Mouse (Mus musculus) ES-E14 (cell line): ENCODE data around the gene Kremen2.

Source experiments
- HCFC1 ChIP-seq: IDR thresholded peaks from 2 replicates; pipeline ENCODE4 v1.6.1; 2012; ENCODE audit warnings: low read length, inconsistent platforms, borderline replicate concordance; ENCODE audit not compliant: insufficient read depth
- MAFK ChIP-seq: IDR thresholded peaks from 2 replicates; pipeline ENCODE4 v1.6.1; 2014; ENCODE audit warnings: mild to moderate bottlenecking, low read depth, low read length, inconsistent platforms; ENCODE audit not compliant: insufficient read depth

DNA sequence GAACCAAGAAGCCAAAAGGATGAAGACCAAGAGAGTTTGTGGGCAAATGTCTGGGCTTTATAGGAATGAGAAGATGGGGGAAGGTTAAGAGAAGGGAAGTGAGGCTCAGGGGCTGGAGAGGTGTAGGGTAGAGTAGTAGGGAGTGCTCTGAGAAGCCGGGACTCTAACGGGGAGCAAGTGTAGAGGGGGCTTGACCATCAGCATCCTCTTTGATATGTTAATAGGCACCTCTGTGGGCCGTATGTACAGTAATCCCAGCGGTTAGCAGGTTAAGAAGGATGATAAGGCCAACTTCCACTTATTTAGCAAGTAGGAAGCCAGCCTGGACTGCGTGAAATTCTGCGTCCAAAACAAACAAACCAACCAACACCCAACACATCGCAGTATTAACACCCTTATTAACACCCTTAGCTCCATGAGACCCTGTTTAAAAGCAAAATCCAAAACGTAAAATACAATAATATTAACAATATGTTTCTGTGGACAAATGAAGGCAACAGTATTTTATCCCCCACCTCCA is 44.2 kb upstream of the Kremen2 start:
- TF ChIP-seq MAFK: no peak
- no peak for TF ChIP-seq HCFC1
